Comparison of ENCODE assay signal across 8 mouse cellular contexts in genomic region chr8:123805209-123805717, GRCm38 (mm10). TPM values are rescaled to one million over a fixed set of nuclear protein-coding genes. Genes with fewer than 3 reads are reported as not detected.
DNase-seq lines count a peak whose midpoint lies in the region; ATAC-seq and TF ChIP-seq lines count a peak whose summit lies in the region.

No protein-coding gene starts in this region.

- H3K27ac ChIP-seq in heart, postnatal 0 days (ENCODE audit: low read depth), result no peak overlapping the region
- H3K27ac ChIP-seq in MEL (ENCODE audit: control insufficient read depth, low read depth, low read length), result peak overlapping the region; percentile 59
- H3K27ac ChIP-seq in forebrain, postnatal 0 days (ENCODE audit: low read depth, low read length), result peak overlapping the region; percentile 78

- H3K4me1 ChIP-seq in heart, postnatal 0 days (ENCODE audit: control insufficient read depth, insufficient read depth), result peaks cover 8% of the 10 kb centered on the region
- peaks cover 9 to 18% of the 10 kb centered on the region in 2 experiments for H3K4me1 ChIP-seq in MEL (ENCODE audit: control insufficient read depth in 1 of 2, insufficient read depth in 2 of 2, low read length in 2 of 2)
- peaks cover 19% of the 10 kb centered on the region for H3K4me1 ChIP-seq in forebrain, postnatal 0 days (ENCODE audit: insufficient read depth)

- H3K79me2 ChIP-seq in MEL (ENCODE audit: control insufficient read depth, insufficient read depth, low read length, poor library complexity), result peaks cover 41% of the 10 kb centered on the region

- 20% methylated on average over 15 of the region's 15 CpGs for WGBS in heart, postnatal 0 days
- 14% methylated on average over 15 of the region's 15 CpGs for WGBS in forebrain, postnatal 0 days

- H3K4me2 ChIP-seq in heart, postnatal 0 days (ENCODE audit: low read depth, low read length), result peak overlapping the region; percentile 79
- H3K4me2 ChIP-seq in forebrain, postnatal 0 days (ENCODE audit: low read depth), result peak overlapping the region; percentile 70

- H3K27me3 ChIP-seq in heart, postnatal 0 days (ENCODE audit: control insufficient read depth, insufficient read depth, low read length), result no peaks in the 10 kb centered on the region
- no peaks in the 10 kb centered on the region for H3K27me3 ChIP-seq in MEL (ENCODE audit: control insufficient read depth in 1 of 2, insufficient read depth in 2 of 2, low read length in 2 of 2)
- no peaks in the 10 kb centered on the region for H3K27me3 ChIP-seq in forebrain, postnatal 0 days (ENCODE audit: insufficient read depth, low read length)

- TF ChIP-seq RAD21 in MEL (IDR thresholded peaks at IDR 0.05; ENCODE audit: low read depth, low read length), result no peak

- intact Hi-C loops in heart, postnatal 14 days (cut with DNase I), result no loop called here

- no peak for TF ChIP-seq CTCF in heart, postnatal 0 days (IDR thresholded peaks at IDR 0.05; ENCODE audit: low read depth)
- no peak for TF ChIP-seq CTCF in MEL (IDR thresholded peaks at IDR 0.05 in 2 of 3, conservative IDR thresholded peaks at IDR 0.05 in 1 of 3; ENCODE audit: control insufficient read depth in 1 of 3, insufficient read depth in 1 of 3, low read depth in 2 of 3, low read length in 3 of 3, poor library complexity in 1 of 3, severe bottlenecking in 1 of 3)
- TF ChIP-seq CTCF in forebrain, postnatal 0 days (IDR thresholded peaks at IDR 0.05; ENCODE audit: low read depth), result no peak

- peak overlapping the region; percentile 75; the same call in 1 of the 2 replicates for H3K9ac ChIP-seq in heart, postnatal 0 days (replicated peaks; ENCODE audit: low read depth, low read length)
- peak overlapping the region; percentile 76 for H3K9ac ChIP-seq in MEL (ENCODE audit: control insufficient read depth, low read depth, low read length, poor library complexity, severe bottlenecking)
- H3K9ac ChIP-seq in forebrain, postnatal 0 days, result peak overlapping the region; percentile 83

- no peak for DNase-seq in heart, postnatal 0 days (ENCODE audit: low spot score)
- DNase-seq in heart, postnatal 14 days, result no peak
- DNase-seq in MEL (ENCODE audit: low read depth, low spot score), result no peak
- no peak for DNase-seq in forebrain, postnatal 0 days
- DNase-seq in adrenal gland, postnatal 25 days, result no peak
- no peak for DNase-seq in frontal cortex, postnatal 25 days (ENCODE audit: low spot score in 2 of 2)
- DNase-seq in yolk sac, embryonic 10.5 days (ENCODE audit: low spot score), result no peak

- no peak for TF ChIP-seq EP300 in heart, postnatal 0 days (IDR thresholded peaks at IDR 0.05; ENCODE audit: low read depth)
- no peak for TF ChIP-seq EP300 in MEL (IDR thresholded peaks at IDR 0.05; ENCODE audit: low read depth in 1 of 2, low read length in 2 of 2)

- H3K9me3 ChIP-seq in heart, postnatal 0 days (replicated peaks; ENCODE audit: control insufficient read depth, low read length), result no peaks in the 10 kb centered on the region
- H3K9me3 ChIP-seq in MEL (replicated peaks; ENCODE audit: insufficient read depth, low read length), result no peaks in the 10 kb centered on the region
- H3K9me3 ChIP-seq in forebrain, postnatal 0 days (ENCODE audit: low read length), result no peaks in the 10 kb centered on the region

- TF ChIP-seq POLR2A in MEL (IDR thresholded peaks at IDR 0.05; ENCODE audit: control insufficient read depth in 1 of 2, insufficient read depth in 1 of 2, low read depth in 1 of 2, low read length in 2 of 2, poor library complexity in 1 of 2), result no peak

- no peaks in the 10 kb centered on the region for H3K36me3 ChIP-seq in heart, postnatal 0 days (replicated peaks; ENCODE audit: control insufficient read depth, insufficient read depth, low read length)
- H3K36me3 ChIP-seq in MEL (ENCODE audit: control insufficient read depth in 1 of 2, insufficient read depth in 2 of 2, low read length in 2 of 2), result peaks cover 0 to 27% of the 10 kb centered on the region in 2 experiments; a peak in 2 of 4 replicates
- no peaks in the 10 kb centered on the region for H3K36me3 ChIP-seq in forebrain, postnatal 0 days (ENCODE audit: insufficient read depth)

- peak overlapping the region; percentile 72 for H3K4me3 ChIP-seq in heart, postnatal 0 days (ENCODE audit: low read depth, low read length)
- peak overlapping the region; percentile 76 to 81 for H3K4me3 ChIP-seq in MEL (ENCODE audit: control insufficient read depth in 1 of 2, insufficient read depth in 1 of 2, low read depth in 2 of 2, low read length in 2 of 2)
- H3K4me3 ChIP-seq in forebrain, postnatal 0 days (ENCODE audit: low read depth, low read length), result peak overlapping the region; percentile 63

- no peak for ATAC-seq in heart, postnatal 0 days (ENCODE audit: insufficient read depth, low read depth)
- no peak; the same call in 1 of the 2 replicates for ATAC-seq in forebrain, postnatal 0 days
- ATAC-seq in megakaryocyte-erythroid progenitor cell, adult 5-6 weeks (replicated peaks; ENCODE audit: low FRiP score, low TSS enrichment, poor library complexity, severe bottlenecking), result peak; percentile 5; the same call in 1 of the 2 replicates

TF ChIP-seq in MEL, 35 proteins besides CTCF, POLR2A, EP300 and RAD21:
- no peak for TF ChIP-seq UBTF (IDR thresholded peaks at IDR 0.05; ENCODE audit: borderline replicate concordance, insufficient read depth, low read depth, low read length)
- no peak for TF ChIP-seq TBP (IDR thresholded peaks at IDR 0.05; ENCODE audit: low read depth, low read length)
- no peak for TF ChIP-seq GABPA (IDR thresholded peaks at IDR 0.05; ENCODE audit: low read depth, low read length)
- TF ChIP-seq ELF1 (IDR thresholded peaks at IDR 0.05; ENCODE audit: low read depth, low read length), result no peak

RNA-seq across cellular contexts. Expression of gene Rab4a, which starts 0.5 kb away (rescaled TPM):
- total RNA-seq in heart, postnatal 0 days (2014; rRNA removed; ENCODE audit: low replicate concordance), result 13.7 and 22.1 TPM in 2 replicates
- polyA plus RNA-seq in heart, postnatal 0 days (2015; fragmentation: Nextera tagmentation; extraction: Ambion mirVana), result 30.1 and 31.0 TPM in 2 replicates
- total RNA-seq in heart, postnatal 14 days (2021), result 1 to 10 TPM; 7.8 to 7.9 TPM
- 22.2 and 23.1 TPM in 2 replicates for total RNA-seq in MEL (2012; rRNA removed)
- polyA plus RNA-seq in MEL (2012; ENCODE audit: insufficient read depth in 1 of 2, insufficient read length in 2 of 2, low read depth in 1 of 2, low replicate concordance in 2 of 2, missing spikeins in 1 of 2), result 10 to 100 TPM in 1 of 2 experiments, not detected in 1; 44.6 TPM
- total RNA-seq in forebrain, postnatal 0 days (2014; rRNA removed), result 70.9 and 72.8 TPM in 2 replicates
- 113 and 127 TPM in 2 replicates for polyA plus RNA-seq in forebrain, postnatal 0 days (2015; fragmentation: Nextera tagmentation; extraction: Ambion mirVana)
- 77.5 and 84.1 TPM in 2 replicates for total RNA-seq in megakaryocyte-erythroid progenitor cell, adult 5-6 weeks (2014; fragmentation: Nextera tagmentation)
- 23.6 and 42.7 TPM in 2 replicates for total RNA-seq in megakaryocyte-erythroid progenitor cell, adult 5-6 weeks (2017)
- total RNA-seq in adrenal gland, postnatal 25 days (2021), result 23.6 and 24.6 TPM in 2 replicates

RNA-seq across cellular contexts. Expression of gene Ccsap, which starts 54.7 kb away (rescaled TPM):
- total RNA-seq in heart, postnatal 0 days (2014; rRNA removed; ENCODE audit: low replicate concordance), result 5.1 and 6.3 TPM in 2 replicates
- polyA plus RNA-seq in heart, postnatal 0 days (2015; fragmentation: Nextera tagmentation; extraction: Ambion mirVana), result 1.2 TPM in 2 replicates
- total RNA-seq in heart, postnatal 14 days (2021), result 1 to 10 TPM; 1.7 to 2.2 TPM
- 6.7 and 7.0 TPM in 2 replicates for total RNA-seq in MEL (2012; rRNA removed)
- polyA plus RNA-seq in MEL (2012; ENCODE audit: insufficient read depth in 1 of 2, insufficient read length in 2 of 2, low read depth in 1 of 2, low replicate concordance in 2 of 2, missing spikeins in 1 of 2), result 10 to 100 TPM in 1 of 2 experiments, not detected in 1; 12.1 TPM
- total RNA-seq in forebrain, postnatal 0 days (2014; rRNA removed), result 19.5 and 21.8 TPM in 2 replicates
- 10.0 and 10.6 TPM in 2 replicates for polyA plus RNA-seq in forebrain, postnatal 0 days (2015; fragmentation: Nextera tagmentation; extraction: Ambion mirVana)
- total RNA-seq in megakaryocyte-erythroid progenitor cell, adult 5-6 weeks (2014; fragmentation: Nextera tagmentation), result 7.9 and 11.6 TPM in 2 replicates
- total RNA-seq in megakaryocyte-erythroid progenitor cell, adult 5-6 weeks (2017), result 11.2 and 12.4 TPM in 2 replicates
- 2.7 and 4.4 TPM in 2 replicates for total RNA-seq in adrenal gland, postnatal 25 days (2021)
